Mouse (Mus musculus) forelimb bud, embryonic 11.5 days (tissue): ENCODE data around the gene Rdh13.

Source experiments
- DNase-seq: peaks from one replicate; pipeline ENCODE4 v3.0.0-alpha.2; 2012; ENCODE audit warnings: low read depth, low spot score

Gene Rdh13

DNA sequence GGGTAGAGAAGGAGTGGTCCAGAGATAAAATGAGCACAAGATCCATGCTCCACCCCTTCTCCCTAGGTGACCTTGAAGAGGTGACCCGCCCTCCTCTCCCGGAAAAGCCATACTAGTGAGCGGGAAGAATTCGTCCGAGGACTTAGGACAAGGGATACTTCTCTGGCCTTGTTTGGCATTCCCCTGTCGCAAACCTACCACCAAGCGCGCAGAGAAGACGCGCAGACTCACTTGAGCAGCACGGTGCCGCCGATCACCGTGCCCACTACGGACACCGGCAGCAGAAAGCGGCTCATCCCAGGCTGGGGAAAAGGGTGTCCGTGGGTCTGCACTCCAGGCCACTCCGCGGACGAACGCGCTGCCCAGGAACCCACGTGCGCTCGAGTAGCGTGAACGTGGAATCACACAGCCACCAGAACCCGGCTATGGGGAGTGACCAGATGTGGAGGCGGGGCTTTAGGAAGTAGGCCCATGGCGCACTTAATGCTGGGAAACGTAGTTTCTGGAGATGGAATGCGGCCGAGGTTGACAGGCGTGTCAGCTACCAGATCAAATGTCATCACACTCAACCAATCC lies at the start of gene Rdh13:
Rdh13 (minus strand) TSS at position 434 of the 576 bp plus-strand sequence.
- DNase-seq: peak; percentile 89

DNA sequence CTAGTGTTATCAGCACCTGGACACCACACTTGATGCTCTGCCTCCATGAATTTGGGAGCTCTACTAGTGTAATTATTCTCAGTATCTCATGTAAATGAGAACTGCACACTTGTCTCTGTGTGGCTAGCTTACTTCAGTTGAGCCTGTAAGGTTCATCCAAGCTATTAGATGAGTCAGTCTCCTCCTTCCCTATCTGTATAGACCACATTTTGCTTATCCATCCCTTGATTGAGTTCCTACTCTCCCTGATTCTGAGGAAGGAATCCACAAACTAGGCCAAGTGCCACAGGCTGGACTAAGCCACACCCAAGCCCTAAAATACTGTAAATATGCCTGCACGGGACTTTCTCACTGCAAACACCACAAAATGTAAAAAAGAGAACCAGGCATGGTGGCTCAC lies 48.5 kb upstream of the Rdh13 start:
- DNase-seq: no peak

DNA sequence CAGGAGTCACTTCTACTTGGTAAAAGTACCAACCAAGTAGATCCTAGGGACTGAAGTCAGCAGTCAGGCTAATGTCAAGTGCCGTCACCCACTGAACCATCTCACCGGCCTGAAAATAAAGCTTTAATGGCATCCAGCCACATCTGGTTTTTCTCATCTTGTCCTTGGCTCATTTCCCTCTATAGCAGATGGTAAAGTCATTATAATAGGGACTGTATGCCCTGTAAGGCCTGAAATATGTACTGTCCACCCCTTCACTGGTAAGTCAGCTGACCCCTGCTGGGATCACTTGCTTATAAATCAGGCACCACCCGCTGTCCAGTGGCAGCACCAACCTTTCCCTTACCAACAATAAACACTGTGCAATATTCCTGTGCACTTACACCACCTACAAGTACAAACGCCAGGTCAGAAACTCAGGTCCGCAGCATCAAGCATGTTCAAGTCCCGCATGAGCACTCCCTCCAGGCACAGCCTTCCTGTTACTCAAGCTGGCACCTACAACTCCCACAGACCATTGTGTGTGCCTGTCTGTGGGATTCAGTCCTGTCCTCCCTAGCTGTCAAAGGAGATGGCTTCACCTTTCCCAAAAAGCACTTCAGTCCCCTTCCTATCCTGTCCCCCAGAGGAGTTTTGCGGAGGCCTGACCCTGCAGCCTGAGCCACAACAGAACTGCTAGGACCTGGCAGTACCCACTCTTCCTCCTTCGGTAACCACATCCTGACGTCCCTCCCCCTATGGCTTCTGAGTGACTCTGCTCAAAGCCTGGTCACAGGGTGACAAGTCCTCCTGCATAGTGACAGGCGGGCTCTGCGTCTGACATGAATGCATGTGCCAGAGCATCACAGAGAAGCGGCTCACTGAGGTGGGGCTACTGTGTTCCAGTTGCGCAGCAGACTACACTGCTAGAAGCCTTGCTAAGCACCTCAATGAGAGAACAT lies 47.1 kb upstream of the Rdh13 start:
- no peak for DNase-seq

DNA sequence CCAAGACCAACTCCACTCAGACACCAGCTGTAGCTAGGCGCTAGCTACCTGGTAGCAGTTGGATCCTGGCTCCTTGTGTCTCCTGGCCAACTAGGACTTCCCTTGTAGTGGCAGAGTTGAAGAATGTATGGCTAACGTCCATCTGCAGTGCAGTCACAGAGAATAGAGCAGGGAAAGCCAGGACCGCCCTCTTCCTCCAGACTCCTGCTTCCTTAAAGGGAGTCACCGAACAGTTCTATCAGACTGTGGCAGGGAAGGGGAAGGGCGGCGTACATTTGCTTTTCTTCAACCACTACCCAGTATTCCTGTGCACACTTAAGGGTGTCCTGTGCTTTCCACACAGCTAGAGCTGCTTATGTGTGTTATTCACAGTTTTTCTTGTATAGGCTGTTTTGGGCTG lies 45.9 kb upstream of the Rdh13 start:
- DNase-seq: no peak

DNA sequence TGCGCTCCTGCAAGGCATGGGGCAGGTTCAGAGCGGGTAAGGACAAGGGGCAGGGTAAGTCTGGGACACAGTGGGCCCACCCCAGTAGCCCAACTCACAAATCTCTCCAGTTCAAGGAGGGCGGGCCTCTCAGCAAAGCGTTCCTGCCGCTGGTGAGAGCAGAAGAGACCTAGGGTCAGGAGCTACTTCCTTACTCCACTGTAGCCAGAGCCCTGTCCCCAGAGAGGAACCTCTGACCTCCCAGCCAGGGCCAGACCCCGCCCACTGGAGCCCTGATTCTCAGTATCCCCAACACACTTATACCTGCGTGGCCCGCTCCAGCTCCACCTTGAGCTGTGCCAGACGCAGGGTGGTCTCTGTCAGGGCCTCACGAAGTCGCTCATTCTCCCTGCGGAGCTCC lies 36.8 kb upstream of the Rdh13 start:
- DNase-seq: no peak

DNA sequence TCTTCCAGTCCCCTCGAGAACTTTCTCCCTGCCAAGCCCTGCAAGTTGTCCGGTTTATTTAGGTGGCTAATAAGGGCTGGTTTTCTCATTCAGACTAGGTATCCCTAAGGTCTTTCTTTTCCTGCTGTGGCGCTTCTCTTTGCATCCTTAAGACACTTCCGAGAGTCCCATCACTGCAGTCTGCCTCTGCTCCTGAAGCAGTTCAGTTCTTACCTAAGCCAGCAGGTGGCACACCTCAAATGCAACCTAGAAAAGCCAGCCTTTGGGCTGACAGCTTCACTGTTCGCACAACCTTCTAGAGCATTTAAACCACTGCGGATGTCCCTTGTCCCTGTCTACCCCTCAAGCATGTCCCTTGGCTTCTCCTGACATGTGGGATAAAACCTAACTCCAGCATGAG lies 34.2 kb upstream of the Rdh13 start:
- no peak for DNase-seq

DNA sequence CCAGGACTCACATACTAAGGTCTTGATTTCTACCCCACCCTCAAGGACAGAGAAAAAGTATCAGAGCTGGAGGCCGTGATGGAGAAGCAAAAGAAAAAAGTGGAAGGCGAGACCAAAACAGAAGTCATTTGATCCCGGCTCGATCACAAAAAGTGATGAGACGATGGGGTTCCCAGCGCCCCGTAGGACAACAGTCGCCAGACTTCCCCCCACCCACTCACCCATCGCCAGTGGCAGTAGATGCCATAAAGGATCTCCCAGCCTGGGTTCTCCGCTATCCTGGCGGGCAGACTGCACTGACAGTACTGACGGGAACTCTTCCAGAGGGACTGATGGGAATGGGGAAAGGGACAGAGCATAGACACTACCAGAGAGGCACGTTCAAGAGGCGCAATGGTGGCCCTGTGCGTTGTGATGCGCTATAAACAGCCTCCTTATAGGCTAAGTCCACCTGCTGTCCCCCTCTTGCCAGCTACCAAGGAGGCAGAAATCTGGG lies 33.4 kb upstream of the Rdh13 start:
- DNase-seq: no peak

DNA sequence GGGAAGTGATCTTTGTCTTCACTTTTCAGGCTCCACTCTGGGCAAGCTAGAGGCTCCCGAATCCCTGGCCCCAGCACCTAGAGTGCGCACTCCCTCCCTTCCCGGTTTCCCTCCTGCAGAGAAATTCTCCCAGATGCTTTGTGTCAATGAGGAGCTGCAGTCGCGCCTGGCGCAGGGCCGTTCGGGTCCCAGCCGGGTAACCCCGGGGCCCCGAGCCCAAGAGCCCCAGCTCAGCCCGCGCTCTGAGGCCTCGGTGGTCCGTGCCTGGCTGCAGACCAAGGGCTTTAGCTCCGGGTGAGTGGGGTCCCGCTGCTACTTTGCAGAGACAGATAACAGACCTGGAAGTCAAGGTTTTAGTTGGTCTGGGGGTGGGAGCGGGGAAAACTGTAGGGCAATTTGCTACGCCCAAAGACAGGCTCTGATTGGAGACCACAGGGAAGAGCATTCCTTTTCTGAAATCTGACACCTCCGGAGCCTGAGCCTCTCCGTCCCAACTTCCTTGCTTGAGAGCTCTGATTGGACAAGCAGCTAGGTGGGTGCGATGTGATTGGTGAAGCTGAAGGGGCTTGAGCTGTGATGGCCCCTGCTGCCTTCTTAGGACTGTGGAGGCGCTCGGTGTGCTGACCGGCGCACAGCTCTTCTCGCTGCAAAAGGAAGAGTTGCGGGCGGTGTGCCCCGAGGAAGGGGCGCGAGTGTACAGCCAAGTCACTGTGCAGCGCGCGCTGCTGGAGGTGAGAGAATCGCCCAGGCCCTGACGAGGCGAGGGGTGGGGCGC lies 32.8 kb upstream of the Rdh13 start:
- DNase-seq: peak; percentile 94

DNA sequence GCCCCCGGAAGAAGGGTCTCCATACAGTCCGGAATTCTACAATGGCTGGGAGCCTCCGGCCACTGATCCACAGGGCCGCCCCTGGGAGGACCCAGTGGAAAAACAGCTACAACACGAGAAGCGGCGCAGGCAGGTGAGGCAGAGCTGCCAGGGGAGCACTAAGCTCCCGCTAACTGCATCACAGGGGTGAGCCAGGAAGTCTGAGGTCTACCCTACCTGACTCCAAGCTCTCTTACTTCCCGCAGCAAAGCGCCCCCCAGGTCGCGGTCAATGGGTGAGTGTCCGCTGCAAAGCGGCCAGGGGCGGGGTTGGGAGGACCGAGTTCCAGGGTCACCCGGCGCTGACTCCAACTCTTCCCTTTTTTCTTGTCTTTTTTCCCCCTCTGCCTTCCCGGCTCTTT lies 28.5 kb upstream of the Rdh13 start:
- no peak for DNase-seq

DNA sequence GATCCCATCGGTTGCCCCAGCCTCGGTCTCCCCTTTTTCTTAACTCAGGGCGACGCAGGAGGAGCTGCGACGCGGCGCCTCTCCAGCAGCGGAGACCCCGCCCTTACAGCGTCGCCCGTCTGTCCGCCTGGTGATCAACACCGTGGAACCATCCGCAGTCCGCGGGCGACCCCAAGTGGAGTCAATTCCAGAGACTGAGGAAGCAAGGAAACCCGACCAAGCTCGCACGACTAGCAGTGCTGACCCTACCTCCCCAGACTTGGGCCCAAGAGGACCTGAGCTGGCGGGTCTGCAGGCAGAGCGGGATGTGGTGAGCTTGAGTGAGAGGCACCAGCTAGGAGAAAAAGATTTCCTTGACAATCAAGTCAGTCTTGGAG lies 25.7 kb upstream of the Rdh13 start:
- DNase-seq: peak; percentile 62

DNA sequence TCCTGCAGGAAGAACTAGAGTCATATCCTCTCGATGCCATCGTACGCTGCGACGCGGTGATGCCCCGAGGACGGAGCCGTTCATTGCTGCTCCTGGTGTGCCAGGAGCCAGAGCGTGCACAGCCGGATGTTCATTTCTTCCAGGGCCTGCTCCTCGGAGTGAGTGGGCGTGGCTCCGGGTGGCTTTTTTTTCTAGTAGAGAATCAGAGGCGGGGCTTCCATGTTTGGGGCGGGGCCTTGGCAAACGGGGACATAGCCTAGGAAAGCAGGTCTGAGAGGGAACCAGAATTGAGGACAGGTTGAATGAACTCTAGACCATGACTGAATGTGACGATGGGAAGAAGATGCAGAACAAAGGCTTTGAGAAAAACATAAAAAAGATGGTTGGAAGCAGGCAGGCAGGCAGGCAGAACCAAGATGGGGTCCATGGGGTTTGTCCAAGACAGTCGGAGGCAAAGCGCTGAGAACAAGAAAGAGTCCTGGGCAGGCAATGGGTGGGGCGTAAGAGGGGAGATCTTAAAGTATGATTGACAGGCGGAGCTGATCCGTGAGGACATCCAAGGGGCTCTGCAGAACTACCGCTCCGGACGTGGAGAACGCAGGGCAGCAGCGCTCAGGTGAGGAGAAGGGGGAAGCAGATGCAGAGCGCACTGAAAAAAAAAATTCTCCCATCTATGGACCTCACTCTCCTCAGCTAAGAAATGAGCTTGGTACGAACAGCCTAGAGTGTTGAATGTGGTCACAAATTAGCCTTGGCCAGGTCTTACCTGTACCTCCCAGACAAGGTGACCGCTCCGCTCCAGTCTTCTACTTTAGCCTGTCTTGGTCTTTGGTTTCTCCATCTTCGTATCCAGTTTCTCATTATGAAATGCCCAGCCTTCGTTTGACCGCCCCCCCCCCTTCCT lies 25.1 kb upstream of the Rdh13 start:
- DNase-seq: peak; percentile 34

DNA sequence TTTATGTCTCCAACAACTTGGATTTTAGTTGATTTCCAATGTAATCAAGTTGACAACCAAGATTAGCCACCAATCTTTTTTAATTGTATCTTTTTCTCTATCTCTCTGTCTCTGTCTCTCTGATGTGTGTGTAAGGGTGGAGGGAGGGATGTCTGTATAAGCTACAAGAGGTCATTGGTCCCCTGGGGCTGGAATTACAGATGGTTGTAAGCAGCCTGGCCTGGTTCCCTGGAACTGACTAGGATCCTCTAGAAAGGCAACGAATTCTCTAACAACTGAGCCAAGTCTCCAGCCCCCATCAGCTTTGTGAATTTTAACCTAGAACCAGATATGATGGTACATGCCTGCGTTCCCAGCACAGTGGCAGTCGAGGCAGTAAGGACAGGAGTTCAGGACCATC lies 22.4 kb upstream of the Rdh13 start:
- DNase-seq: no peak

DNA sequence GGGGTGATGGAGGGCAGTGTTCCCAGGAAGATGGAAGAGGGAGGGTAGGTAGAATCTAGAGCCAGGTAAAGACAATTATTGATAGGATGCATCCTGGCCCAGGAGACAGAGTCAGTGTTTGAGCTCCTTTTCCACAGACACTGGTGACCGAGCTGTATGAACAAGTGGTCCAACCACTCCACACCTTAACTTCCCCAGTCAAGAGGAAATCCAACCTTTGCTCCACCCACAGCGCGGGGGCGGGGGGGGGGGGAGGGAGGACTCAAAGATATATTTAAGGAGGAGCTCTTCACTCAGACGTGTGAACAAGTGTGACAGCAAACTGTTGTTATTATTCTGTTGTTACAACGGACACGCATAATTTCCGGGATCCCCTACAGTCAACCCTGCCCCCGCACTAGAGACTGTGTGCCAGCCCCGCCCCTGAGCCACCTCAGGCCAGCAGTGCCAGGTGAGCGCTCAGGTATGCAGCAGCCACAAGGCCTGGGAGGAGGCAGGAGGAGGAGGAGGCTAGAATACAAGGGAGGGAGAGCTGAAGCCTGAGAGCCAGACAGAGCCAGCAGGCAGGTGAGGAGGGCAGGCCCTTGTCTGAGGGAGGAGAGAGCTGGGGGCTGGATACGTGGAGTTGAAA lies 18.9 kb upstream of the Rdh13 start:
- DNase-seq: peak; percentile 10

DNA sequence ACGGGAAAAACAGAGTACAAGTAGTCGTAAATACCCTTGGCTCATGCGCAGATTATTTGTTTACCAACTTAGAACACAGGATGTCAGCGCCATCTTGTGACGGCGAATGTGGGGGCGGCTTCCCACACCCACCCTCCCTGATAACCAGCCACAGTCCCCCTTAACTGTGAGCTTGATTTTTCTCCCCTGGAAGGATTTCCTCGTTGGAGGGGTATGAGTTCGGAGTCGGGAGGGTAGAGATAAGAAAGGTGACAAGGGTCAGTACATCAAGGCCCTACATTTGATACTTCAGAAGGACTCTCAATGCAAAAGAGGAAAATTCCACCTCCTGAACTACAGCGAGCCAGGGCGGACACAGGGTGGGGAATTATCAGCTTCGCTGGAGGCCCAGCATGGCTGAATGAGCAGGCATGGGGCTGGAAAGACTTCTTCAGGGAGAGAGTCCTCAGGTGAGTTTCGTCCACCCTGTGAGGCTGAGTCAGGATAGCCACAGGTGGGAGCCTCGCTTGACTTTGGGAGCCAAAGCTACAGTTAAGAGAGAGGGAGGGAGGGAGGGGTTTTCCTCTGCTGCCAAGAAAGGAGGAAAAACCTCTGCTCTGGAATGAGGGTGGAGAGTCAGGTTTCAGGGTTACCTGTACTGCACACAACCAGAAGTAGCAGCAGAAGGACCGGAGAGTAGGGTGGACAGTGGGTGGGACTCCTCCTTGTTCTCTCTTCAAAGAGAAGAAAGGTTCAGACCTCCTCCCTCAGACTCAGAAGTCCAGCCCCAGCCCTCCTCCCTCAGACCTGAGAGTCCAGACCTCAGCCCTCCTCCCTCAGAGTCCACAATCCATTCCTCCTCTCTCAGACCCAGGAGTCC lies 15.4 kb upstream of the Rdh13 start, which contains the start of gene Eps8l1:
Eps8l1 (plus strand) TSS at position 99 of the 859 bp plus-strand sequence.
- DNase-seq: no peak

DNA sequence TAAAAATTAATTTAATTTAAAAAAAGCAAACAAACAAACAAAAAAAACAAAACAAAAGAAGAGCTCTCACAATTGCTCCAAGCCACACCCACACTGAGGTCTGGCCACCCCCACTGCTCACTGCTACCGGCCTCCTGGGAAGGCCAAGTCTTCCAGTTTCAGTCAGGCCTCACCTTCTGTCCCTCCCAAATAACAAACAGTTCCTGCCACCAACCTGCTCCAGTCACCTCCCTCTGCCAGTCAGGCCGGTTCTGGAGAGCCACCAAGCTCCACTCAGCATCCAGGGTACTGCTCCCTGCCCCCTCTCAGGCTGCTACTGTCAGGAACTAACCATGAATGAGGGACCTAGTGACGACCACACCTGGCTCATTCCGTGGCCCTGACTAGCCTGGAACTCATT lies 7.2 kb upstream of the Rdh13 start:
- no peak for DNase-seq

DNA sequence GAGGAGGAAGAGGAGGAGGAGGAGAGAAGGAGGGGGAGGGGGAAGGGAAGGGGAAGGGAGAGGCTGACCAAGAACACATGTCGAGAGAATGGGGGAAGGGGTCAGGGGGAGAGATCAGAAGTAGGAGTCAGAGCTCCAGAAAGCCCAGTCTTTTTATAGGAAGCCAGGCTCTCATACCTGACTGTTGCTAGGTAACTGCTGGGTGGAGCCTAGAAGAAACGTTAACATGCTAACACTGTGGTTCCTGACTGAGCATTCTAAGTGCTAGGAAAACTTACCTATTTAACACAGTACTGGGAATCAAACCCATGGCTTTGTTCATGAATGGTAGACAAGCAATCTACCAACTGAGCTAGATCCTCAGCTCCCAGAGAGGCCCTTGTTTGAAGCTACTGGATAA lies 3.8 kb upstream of the Rdh13 start:
- no peak for DNase-seq

DNA sequence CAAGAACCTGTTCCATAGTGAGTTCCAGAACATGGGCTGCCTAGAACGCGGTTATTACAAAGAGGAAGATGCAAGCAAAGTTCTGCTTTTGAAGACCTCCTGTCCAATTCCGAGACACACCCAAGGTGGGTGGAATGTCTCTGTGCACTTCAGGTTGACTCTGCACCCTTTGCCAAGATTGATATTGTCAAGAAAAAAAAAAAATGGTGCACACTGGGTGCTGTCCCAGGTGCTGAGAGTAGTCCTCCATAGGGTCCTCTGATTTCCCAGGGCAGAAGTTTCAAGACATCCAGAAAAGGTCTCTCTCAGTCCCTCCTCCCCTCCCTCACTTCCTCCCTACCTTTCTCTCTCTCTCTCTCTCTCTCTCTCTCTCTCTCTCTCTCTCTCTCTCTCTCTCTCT lies 3.0 kb upstream of the Rdh13 start:
- DNase-seq: no peak

DNA sequence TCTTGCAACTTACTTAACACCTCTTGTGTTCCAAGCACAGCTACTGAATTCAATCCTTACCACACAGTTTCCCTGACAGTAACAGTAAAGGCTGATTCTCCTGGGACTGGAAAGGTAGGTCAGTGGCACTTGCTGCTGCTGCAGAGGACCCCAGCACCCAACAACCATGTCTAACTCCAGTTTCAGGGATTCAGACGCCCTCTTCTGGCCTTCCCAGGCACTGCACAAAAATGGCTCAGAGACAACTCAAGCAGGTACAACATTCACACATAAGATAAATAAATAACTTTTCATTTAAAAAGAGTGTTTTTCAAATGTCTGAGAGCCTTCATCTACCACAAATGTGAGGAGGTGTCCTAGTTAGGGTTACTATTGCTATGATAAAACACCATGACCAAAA lies 1.7 kb upstream of the Rdh13 start:
- DNase-seq: no peak

DNA sequence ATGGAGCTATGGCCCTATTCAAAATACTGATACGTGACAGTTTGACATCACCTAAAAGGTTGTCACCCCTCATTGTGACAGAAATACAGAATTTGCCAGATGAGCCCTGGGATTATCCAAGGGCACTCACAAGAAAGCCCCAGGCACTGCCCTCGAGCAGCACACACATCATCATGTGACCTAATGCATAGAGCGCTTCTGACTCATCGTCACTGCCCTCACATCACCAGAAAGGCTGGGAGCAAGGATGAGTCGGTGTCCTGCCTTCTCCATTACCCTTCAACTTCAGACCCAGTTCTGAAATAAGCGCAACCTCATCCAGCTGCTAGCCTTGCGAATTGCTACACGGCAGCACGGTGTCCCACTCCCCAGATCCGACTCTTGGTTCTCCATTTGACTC lies 4.9 kb downstream of the Rdh13 start:
- DNase-seq: no peak

DNA sequence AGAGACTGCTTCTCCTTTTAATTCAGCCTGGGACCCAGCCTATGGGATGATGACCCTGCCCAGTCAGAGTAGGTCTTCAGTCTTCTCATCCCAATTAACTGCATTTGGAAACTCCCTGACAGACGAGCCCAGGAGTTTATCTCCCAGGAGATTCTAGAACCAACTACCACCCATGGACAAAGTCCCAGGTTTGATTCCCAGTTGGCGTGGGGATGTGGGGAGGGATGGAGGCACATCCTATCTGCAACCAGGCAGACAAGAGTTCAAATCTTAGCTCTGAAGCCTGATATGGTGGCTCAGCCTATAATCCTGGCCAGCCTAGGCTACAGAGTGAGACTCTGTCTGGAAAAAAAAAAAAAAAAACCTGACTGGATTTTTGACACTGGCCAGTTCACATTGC lies 7.7 kb downstream of the Rdh13 start:
- DNase-seq: no peak
